Mouse (Mus musculus) ES-E14 (cell line): ENCODE results near the gene Tbc1d7. TPM values are rescaled to one million over a fixed set of nuclear protein-coding genes. Genes with fewer than 3 reads are reported as not detected.

ENCODE experiments used
- DNase-seq: peaks from one replicate; pipeline ENCODE4 v3.0.0-alpha.2; 2013; ENCODE audit warnings: low read depth, low spot score
- H3K27ac ChIP-seq: 2 replicates; pipeline ENCODE4 v1.5.1; 2012; ENCODE audit warnings: low read depth, mild to moderate bottlenecking, low read length, moderate library complexity, mixed read lengths; ENCODE audit not compliant: poor library complexity, insufficient read depth, severe bottlenecking
- H3K36me3 ChIP-seq: 2 replicates; pipeline ENCODE4 v1.6.1; 2012; ENCODE audit warnings: mild to moderate bottlenecking, low read length, moderate library complexity, mixed read lengths; ENCODE audit not compliant: control insufficient read depth, poor library complexity, insufficient read depth, severe bottlenecking
- H3K4me1 ChIP-seq, 2 experiments: fragments of 150-350 bp in 1 of 2; sonication (generic) in 1 of 2; 2 replicates each; pipeline ENCODE4 v1.6.1; 2012; ENCODE audit warnings: low read length in 2 of 2, mild to moderate bottlenecking in 1 of 2, mixed read lengths in 1 of 2; ENCODE audit not compliant: control insufficient read depth in 2 of 2, insufficient read depth in 2 of 2, poor library complexity in 1 of 2
- H3K4me3 ChIP-seq, 2 experiments: fragments of 150-350 bp in 1 of 2; sonication (generic) in 1 of 2; 2 replicates each; pipeline ENCODE4 v1.5.1; 2012; ENCODE audit warnings: low read length in 2 of 2, low read depth in 1 of 2, mild to moderate bottlenecking in 1 of 2, mixed read lengths in 1 of 2; ENCODE audit not compliant: insufficient read depth in 1 of 2, poor library complexity in 1 of 2, severe bottlenecking in 1 of 2
- H3K9ac ChIP-seq: 2 replicates; pipeline ENCODE4 v1.6.1; 2012; ENCODE audit warnings: low read depth, mild to moderate bottlenecking, low read length, mixed read lengths; ENCODE audit not compliant: poor library complexity, insufficient read depth, severe bottlenecking
- H3K9me3 ChIP-seq: fragments of 150-350 bp; sonication (generic); 2 replicates; pipeline ENCODE4 v1.6.1; 2012; ENCODE audit warnings: low read depth, mild to moderate bottlenecking, low read length; ENCODE audit not compliant: control insufficient read depth, insufficient read depth
- CHD2 ChIP-seq: IDR thresholded peaks from 2 replicates; pipeline ENCODE4 v1.6.1; 2014; ENCODE audit warnings: mild to moderate bottlenecking, low read depth, low read length, inconsistent platforms
- HCFC1 ChIP-seq: IDR thresholded peaks from 2 replicates; pipeline ENCODE4 v1.6.1; 2012; ENCODE audit warnings: low read length, inconsistent platforms, borderline replicate concordance; ENCODE audit not compliant: insufficient read depth
- MAFK ChIP-seq: IDR thresholded peaks from 2 replicates; pipeline ENCODE4 v1.6.1; 2014; ENCODE audit warnings: mild to moderate bottlenecking, low read depth, low read length, inconsistent platforms; ENCODE audit not compliant: insufficient read depth
- ZC3H11A ChIP-seq: IDR thresholded peaks from 2 replicates; pipeline ENCODE4 v1.6.1; 2012; ENCODE audit warnings: low read depth, mild to moderate bottlenecking, inconsistent platforms, low read length, borderline replicate concordance
- ZNF384 ChIP-seq: IDR thresholded peaks from 2 replicates; pipeline ENCODE4 v1.6.1; 2012; ENCODE audit warnings: low read depth, low read length, inconsistent platforms
- in situ Hi-C, 2 experiments: fragments of 600-800 bp; cut with MboI; formaldehyde crosslinking; loops; one replicate each; pipeline ENCODE4 v1.15.1; 2025; ENCODE audit warnings: low sequenced_read_pairs in 2 of 2, inconsistent platforms in 1 of 2; ENCODE audit not compliant: unreplicated experiment in 2 of 2
- total RNA-seq: library from RNA; depleted of rRNA; stranded (reverse); fragments of 300-350 nt; gene quantifications from 2 replicates; pipeline ENCODE4 v1.2.3, GENCODE M21; 2012

Tbc1d7 gene
- total RNA-seq, 1 experiment, result 11.3 TPM

- no peak for DNase-seq
- TF ChIP-seq CHD2 (no peak), MAFK (no peak), ZNF384 (no peak), ZC3H11A (no peak), HCFC1 (no peak)
- H3K4me1 ChIP-seq, result peaks cover 0 to 6% of the 10 kb centered on the region in 2 experiments; a peak in 1 of 4 replicates
- H3K9ac ChIP-seq, result no peak overlapping the region
- in situ Hi-C loops, result loop anchor here in 1 of 2 experiments (25.0 kb wide), 1 partner anchor 588 kb away; no protein-coding TSS in a partner anchor
- H3K9me3 ChIP-seq, result no peaks in the 10 kb centered on the region
- peaks cover 3% of the 10 kb centered on the region; the same call in 1 of the 2 replicates for H3K36me3 ChIP-seq
- no peak overlapping the region for H3K27ac ChIP-seq
- H3K4me3 ChIP-seq, result no peak overlapping the region
Measured at GRCm38 (mm10) chr13:43149661-43150060, 21.6 kb downstream of the Tbc1d7 start.

GRCm38 (mm10) chr13:43148692-43149091 is 22.6 kb downstream of the Tbc1d7 start:
- no peaks in the 10 kb centered on the region for H3K9me3 ChIP-seq
- H3K4me1 ChIP-seq, result peaks cover 0 to 6% of the 10 kb centered on the region in 2 experiments; a peak in 1 of 4 replicates
- peaks cover 3% of the 10 kb centered on the region; the same call in 1 of the 2 replicates for H3K36me3 ChIP-seq
- in situ Hi-C loops, result no loop called here
- DNase-seq, result no peak
- TF ChIP-seq MAFK (no peak), ZNF384 (no peak), ZC3H11A (no peak), HCFC1 (no peak), CHD2 (no peak)
- H3K27ac ChIP-seq, result no peak overlapping the region
- H3K9ac ChIP-seq, result no peak overlapping the region
- no peak overlapping the region for H3K4me3 ChIP-seq

GRCm38 (mm10) chr13:43146515-43147258 is 24.6 kb downstream of the Tbc1d7 start:
- Histone ChIP-seq H3K27ac (no peak overlapping the region), H3K9ac (no peak overlapping the region), H3K4me3 (no peak overlapping the region), H3K36me3 (peaks cover 3% of the 10 kb centered on the region; the same call in 1 of the 2 replicates), H3K4me1 (peaks cover 0 to 6% of the 10 kb centered on the region in 2 experiments; a peak in 1 of 4 replicates), H3K9me3 (no peaks in the 10 kb centered on the region)
- no peak for TF ChIP-seq HCFC1
- no peak for TF ChIP-seq MAFK
- no peak for TF ChIP-seq ZNF384
- TF ChIP-seq ZC3H11A, result no peak
- no peak for TF ChIP-seq CHD2
- no peak for DNase-seq
- in situ Hi-C loops, result no loop called here

GRCm38 (mm10) chr13:43144720-43145418 is 26.4 kb downstream of the Tbc1d7 start:
- Histone ChIP-seq H3K27ac (no peak overlapping the region), H3K36me3 (peaks cover 3% of the 10 kb centered on the region; the same call in 1 of the 2 replicates), H3K9me3 (no peaks in the 10 kb centered on the region), H3K4me3 (no peak overlapping the region), H3K4me1 (peaks cover 0 to 5% of the 10 kb centered on the region in 2 experiments; a peak in 1 of 4 replicates), H3K9ac (no peak overlapping the region)
- TF ChIP-seq MAFK (no peak), ZNF384 (no peak), CHD2 (no peak)
- in situ Hi-C loops, result no loop called here
- no peak for DNase-seq
